Mouse (Mus musculus) mature B cell (primary cell): ENCODE measurements around the gene Gm21190.
"Not testable (repeated sequence)": the region's sequence is repeated elsewhere in the genome, so short reads cannot be mapped to it uniquely, and the experiment has no call there.

Experiments
- in situ Hi-C: fragments of 300-500 bp; cut with MboI; formaldehyde crosslinking; loops from 2 replicates; pipeline ENCODE4 v1.14.3; 2019

Gm21190 gene

DNA sequence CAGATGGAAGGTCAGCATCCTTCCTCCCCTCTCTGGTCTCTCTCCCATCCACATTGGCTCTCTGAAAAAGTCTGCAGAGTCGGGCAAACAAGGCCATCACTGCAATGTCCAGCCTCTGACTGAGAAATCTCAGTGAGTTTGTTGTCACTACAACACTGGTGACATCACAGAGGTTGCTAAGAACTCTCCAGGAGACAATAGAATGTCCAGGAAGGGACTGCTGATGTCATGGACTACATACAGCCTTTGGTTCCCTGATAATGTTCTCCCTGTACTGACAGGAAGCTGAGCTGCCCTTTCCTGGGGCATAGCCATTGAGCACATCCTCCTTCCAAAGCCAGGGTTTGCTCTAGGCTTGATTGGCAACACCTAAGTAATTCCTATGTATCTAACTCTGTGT, at the start of gene Gm21190:
Gm21190 (minus strand) TSS at position 101 of the 400 bp plus-strand sequence.
- in situ Hi-C loops, result not testable (repeated sequence)

- in situ Hi-C loops, result not testable (repeated sequence)
Measured at GRCm38 (mm10) chr5:15577033-15577432, 48.0 kb upstream of the Gm21190 start, which contains the start of gene Gm21083. Gene Gm21083, plus strand, starts transcription at chr5:15577333.

DNA sequence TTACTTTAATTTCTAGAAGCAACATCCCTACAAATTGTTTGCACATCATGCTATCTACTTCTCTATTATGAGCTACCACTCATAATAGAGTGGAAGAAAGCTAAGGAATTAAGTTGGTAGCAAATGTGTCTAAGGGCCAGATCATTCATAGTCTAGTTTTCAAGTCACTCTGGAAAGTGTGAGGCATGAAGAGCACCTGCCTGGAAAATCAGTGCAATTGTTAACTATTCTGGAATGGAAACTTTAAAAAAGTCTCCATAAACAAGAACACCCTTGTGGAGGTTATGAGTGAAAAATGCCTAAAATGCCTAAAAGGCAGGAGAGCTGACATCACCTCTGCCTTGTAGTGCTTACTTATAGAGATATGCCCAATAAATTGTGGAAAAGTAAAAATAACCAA, 44.7 kb upstream of the Gm21190 start:
- in situ Hi-C loops, result not testable (repeated sequence)

DNA sequence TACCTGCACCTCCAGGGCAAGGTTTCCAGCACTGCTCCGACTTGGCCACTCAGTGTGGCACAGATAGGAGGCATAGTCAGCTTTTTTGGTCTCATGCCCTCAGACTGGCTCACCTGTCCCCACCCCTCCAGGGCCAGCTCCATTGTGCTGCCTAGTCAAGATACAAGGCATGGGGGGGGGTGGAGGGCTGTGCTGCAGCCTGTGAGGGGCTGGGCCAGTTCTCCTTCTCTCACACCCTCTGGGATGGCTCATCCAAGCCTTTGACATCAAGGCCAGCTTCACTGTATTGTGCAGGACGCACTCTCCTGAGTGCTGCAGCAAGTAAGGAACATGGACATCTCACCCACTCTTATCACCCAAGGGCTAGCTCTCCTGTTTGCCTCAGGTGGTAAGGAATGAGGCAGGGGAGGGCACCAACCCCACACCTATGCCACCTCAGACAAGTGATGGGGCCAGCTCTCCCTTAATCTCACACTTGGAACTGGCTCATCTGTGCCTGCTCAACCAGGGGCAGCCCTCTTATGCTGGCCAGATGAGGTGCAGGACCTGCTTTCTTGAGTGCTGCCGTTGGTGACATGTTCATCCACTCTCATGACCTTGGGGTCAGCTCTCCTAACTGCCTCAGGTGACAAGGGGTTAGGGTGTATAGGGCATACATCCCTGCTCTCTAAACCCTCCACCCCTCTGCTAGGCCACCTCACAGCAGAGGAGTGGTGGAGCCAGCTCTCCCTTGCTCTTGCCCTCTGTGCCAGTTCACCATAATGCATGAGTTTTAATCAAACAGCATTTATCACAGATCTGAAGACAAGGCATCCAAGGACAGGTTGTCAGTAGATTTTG, 32.6 kb upstream of the Gm21190 start:
- in situ Hi-C loops, result not testable (repeated sequence)

DNA sequence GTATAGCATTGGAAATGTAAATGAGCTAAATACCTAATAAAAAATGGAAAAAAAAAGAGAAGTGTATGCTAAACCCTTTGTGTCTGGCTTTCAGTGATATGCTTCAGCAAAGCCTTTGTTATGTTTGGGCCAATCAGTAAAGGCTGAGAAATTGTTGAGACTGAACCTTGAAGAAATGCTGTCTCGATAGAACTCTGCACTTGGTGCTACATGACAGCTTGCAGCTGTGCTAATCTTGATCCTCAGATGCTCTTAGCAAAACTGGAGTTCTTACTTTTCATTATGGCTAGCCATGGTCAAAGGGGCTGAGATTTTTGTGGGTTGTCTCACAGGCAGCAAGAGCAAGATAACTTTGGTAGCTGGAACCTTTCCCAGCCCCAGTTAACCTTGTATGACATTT, 29.6 kb upstream of the Gm21190 start:
- in situ Hi-C loops, result not testable (repeated sequence)

DNA sequence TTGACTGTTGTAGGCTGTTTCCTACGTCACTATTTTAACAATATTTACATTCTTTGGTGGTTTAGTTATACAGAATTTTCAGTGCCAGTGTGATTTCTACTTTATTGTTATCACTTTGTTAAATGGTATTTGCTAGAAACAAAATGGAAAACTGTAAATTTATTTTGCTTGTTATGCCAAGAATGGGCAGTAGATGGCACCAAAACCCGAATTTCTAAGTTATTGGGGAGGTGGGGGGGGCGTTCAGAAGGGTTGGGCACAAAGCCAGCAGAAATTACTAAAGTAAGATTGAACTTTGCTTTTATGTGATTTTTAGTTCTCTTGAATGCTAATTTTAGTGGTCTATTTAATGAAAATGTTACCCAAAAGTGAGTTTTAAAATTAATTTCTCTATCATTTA, 20.6 kb upstream of the Gm21190 start:
- in situ Hi-C loops, result not testable (repeated sequence)

DNA sequence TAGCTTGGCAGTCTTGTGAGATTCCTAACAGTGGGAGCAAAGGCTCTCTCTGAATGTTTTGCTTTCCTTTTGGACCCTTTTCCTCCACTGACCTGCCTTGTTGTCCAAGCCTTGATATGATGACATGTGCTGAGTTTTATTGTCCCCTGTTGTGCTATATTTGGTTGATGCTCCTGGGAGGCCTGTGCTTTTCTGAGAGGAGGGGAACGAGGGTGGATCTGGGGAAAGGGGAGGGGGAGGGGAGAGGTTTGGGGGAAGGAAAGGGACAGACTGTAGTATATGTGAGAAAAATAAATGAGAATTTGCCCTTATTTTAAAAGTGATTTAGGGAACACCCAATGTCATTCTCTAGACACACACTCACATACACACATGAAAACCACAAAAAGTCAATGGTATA, 20.1 kb upstream of the Gm21190 start:
- in situ Hi-C loops, result not testable (repeated sequence)

- in situ Hi-C loops, result not testable (repeated sequence)
Measured at GRCm38 (mm10) chr5:15548642-15549041, 19.6 kb upstream of the Gm21190 start.

DNA sequence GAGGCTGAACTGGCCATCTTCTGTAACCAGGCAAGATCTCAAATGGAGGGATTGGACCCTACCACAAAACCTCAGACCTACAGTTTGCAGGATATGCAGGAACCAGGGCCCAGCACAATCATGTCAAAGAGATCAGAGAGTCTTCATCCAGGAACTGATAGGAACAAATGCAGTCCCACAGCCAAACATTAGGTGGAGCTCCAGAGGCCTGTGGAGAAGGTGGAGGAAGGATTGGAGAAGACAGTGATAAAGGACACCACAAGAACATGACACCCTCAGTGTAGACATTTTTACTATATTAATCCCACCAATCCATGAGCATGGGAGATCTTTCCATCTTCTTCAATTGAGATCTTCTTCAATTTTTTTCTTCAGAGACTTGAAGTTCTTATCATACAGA, 6.6 kb downstream of the Gm21190 start:
- in situ Hi-C loops, result not testable (repeated sequence)

GRCm38 (mm10) chr5:15522028-15522427, 7.0 kb downstream of the Gm21190 start:
- in situ Hi-C loops, result not testable (repeated sequence)

- in situ Hi-C loops, result not testable (repeated sequence)
Measured at GRCm38 (mm10) chr5:15520418-15520817, 8.6 kb downstream of the Gm21190 start.

GRCm38 (mm10) chr5:15517150-15517549, 11.9 kb downstream of the Gm21190 start:
- in situ Hi-C loops, result not testable (repeated sequence)

GRCm38 (mm10) chr5:15512236-15512635, 16.8 kb downstream of the Gm21190 start:
- in situ Hi-C loops, result not testable (repeated sequence)

- in situ Hi-C loops, result not testable (repeated sequence)
Measured at GRCm38 (mm10) chr5:15509911-15510310, 19.1 kb downstream of the Gm21190 start.

- in situ Hi-C loops, result not testable (repeated sequence)
Measured at GRCm38 (mm10) chr5:15508460-15509451, 20.3 kb downstream of the Gm21190 start.

DNA sequence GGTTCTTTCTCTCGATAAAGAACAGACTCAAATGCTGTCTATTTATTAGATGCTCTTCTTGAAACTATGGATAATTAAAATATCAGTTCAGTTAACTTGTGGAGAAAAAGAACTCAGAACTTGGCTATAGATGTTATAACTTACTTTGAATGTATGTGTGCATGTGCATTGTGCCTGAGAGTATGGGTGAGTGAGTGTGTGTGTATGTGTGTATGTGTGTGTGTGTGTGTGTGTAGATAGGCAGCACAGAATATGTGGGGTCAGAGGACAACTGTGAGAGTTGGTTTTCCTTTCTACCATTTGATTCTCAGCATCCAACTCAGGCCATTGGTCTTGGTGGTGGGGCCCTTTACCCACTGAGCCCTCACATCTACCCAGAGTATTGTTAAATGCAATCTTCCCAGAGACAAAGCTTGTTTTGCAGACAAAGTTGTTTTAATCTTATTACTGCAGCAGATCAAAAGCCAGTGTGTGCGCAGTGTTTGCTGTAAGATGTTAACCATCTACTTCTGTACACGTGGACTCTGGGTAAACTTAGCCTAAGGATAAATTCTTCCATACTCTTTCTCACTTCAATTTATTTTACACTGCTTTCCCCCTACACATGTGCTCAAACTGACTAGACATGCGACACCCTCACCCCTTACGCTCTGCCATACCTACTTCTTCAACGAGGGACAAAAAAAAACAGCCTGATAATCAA, 21.1 kb downstream of the Gm21190 start:
- in situ Hi-C loops, result not testable (repeated sequence)

GRCm38 (mm10) chr5:15507309-15507619, 21.8 kb downstream of the Gm21190 start:
- in situ Hi-C loops, result no loop called here

GRCm38 (mm10) chr5:15506575-15507308, 22.3 kb downstream of the Gm21190 start:
- in situ Hi-C loops, result no loop called here

GRCm38 (mm10) chr5:15498774-15499400, 30.1 kb downstream of the Gm21190 start:
- in situ Hi-C loops, result not testable (repeated sequence)

- in situ Hi-C loops, result not testable (repeated sequence)
Measured at GRCm38 (mm10) chr5:15498350-15498749, 30.7 kb downstream of the Gm21190 start.

DNA sequence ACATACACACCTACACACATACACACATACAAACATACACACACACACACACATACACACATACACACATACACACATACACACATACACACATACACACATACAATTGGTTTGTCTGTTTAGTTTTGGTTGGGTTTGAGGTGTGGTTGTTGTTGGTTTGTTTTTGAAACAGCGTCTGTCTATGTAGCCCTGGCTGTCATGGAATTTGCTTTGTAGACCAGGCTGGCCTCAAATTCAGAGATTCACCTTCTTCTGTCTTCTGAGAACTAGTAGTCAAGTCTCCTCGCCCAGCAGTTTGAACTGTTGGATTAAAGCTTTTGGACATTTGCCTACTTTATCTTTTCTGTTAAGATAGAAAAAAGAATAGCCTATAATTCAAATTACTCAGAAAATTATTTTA, 38.1 kb downstream of the Gm21190 start:
- in situ Hi-C loops, result not testable (repeated sequence)
